In the genomic region with DNA sequence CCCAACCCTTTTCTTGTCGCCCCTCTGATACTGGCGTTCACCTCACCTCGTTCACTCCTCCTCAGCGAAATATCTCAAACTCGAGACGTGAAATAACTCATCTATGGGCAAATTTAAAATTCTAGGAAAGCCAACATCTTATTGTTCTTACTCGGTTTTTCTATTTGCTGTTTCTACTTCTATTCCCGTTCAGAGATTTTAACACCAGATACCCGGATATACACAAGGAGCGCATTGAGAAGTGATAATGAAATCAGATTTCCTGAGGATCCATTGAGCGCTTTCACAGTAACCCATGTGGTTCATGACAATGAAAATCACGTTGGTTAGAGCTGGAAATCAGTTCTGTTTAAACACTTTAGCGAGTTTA, we compare ENCODE assay signal across 8 mouse cellular contexts. TPM values are rescaled to one million over a fixed set of nuclear protein-coding genes. Genes with fewer than 3 reads are reported as not detected.
DNase-seq lines count a peak whose midpoint lies in the region; ATAC-seq and TF ChIP-seq lines count a peak whose summit lies in the region.

No protein-coding gene starts in this region.

- no peak for ATAC-seq in lung, embryonic 15.5 days (ENCODE audit: borderline replicate concordance, extremely low read depth, low FRiP score, low TSS enrichment)

- peak overlapping the region; percentile 68 for H3K4me3 ChIP-seq in lung, embryonic 15.5 days
- peak overlapping the region; percentile 93 for H3K4me3 ChIP-seq in embryonic facial prominence, embryonic 10.5 days
- H3K4me3 ChIP-seq in limb, embryonic 10.5 days: peak overlapping the region; percentile 74
- H3K4me3 ChIP-seq in small intestine, adult 2 months (ENCODE audit: low read depth, low read length): peak overlapping the region; percentile 79

- intact Hi-C loops in left cerebral cortex, postnatal 10 days (cut with DNase I): loop anchor here (5.0 kb wide), 1 partner anchor 65 kb away; a partner anchor contains a TSS

- H3K4me1 ChIP-seq in lung, embryonic 15.5 days: peaks cover 16% of the 10 kb centered on the region
- peaks cover 23% of the 10 kb centered on the region for H3K4me1 ChIP-seq in embryonic facial prominence, embryonic 10.5 days
- H3K4me1 ChIP-seq in limb, embryonic 10.5 days: peaks cover 16% of the 10 kb centered on the region
- peaks cover 15% of the 10 kb centered on the region for H3K4me1 ChIP-seq in small intestine, adult 2 months (ENCODE audit: control insufficient read depth, insufficient read depth, insufficient read length, low read length)

- H3K9ac ChIP-seq in lung, embryonic 15.5 days: peak overlapping the region; percentile 76

- H3K9me3 ChIP-seq in lung, embryonic 15.5 days: no peaks in the 10 kb centered on the region
- no peaks in the 10 kb centered on the region for H3K9me3 ChIP-seq in embryonic facial prominence, embryonic 10.5 days
- no peaks in the 10 kb centered on the region for H3K9me3 ChIP-seq in limb, embryonic 10.5 days (replicated peaks)

- H3K36me3 ChIP-seq in lung, embryonic 15.5 days: peaks cover 24% of the 10 kb centered on the region
- H3K36me3 ChIP-seq in embryonic facial prominence, embryonic 10.5 days (replicated peaks): peaks cover 33% of the 10 kb centered on the region
- peaks cover 33% of the 10 kb centered on the region for H3K36me3 ChIP-seq in limb, embryonic 10.5 days
- peaks cover 27% of the 10 kb centered on the region for H3K36me3 ChIP-seq in small intestine, adult 2 months (ENCODE audit: control insufficient read depth, insufficient read depth, low read length)

- under 1% methylated on average over 13 of the region's 13 CpGs for WGBS in lung, embryonic 15.5 days
- WGBS in embryonic facial prominence, embryonic 10.5 days: 1% methylated on average over 13 of the region's 13 CpGs
- WGBS in limb, embryonic 10.5 days: 2% methylated on average over 13 of the region's 13 CpGs
- under 1% methylated on average over 13 of the region's 13 CpGs for WGBS in small intestine, adult 2 months

- peak overlapping the region; percentile 77 for H3K4me2 ChIP-seq in lung, embryonic 15.5 days

- no peaks in the 10 kb centered on the region for H3K27me3 ChIP-seq in lung, embryonic 15.5 days
- no peaks in the 10 kb centered on the region for H3K27me3 ChIP-seq in embryonic facial prominence, embryonic 10.5 days (replicated peaks; ENCODE audit: low read depth, poor library complexity, severe bottlenecking)
- no peaks in the 10 kb centered on the region for H3K27me3 ChIP-seq in limb, embryonic 10.5 days (ENCODE audit: low read depth, poor library complexity, severe bottlenecking)
- H3K27me3 ChIP-seq in small intestine, adult 2 months (ENCODE audit: control insufficient read depth, insufficient read depth, low read length): no peaks in the 10 kb centered on the region

- TF ChIP-seq POLR2A in small intestine, adult 2 months (IDR thresholded peaks at IDR 0.05; ENCODE audit: low read depth, low read length): no peak

- no peak for TF ChIP-seq CTCF in small intestine, adult 2 months (IDR thresholded peaks at IDR 0.05; ENCODE audit: extremely low read depth, insufficient read length, insufficient replicate concordance, low read depth, low read length)

- peak overlapping the region; percentile 64 for H3K27ac ChIP-seq in lung, embryonic 15.5 days
- peak overlapping the region; percentile 93 for H3K27ac ChIP-seq in embryonic facial prominence, embryonic 10.5 days (replicated peaks)
- peak overlapping the region; percentile 89 for H3K27ac ChIP-seq in limb, embryonic 10.5 days
- peak overlapping the region; percentile 81 for H3K27ac ChIP-seq in small intestine, adult 2 months (ENCODE audit: insufficient read depth, low read depth, low read length)

- no peak for DNase-seq in lung, adult 18-20 months
- DNase-seq in embryonic facial prominence, embryonic 10.5 days (ENCODE audit: low spot score): no peak
- no peak for DNase-seq in limb, embryonic 10.5 days (ENCODE audit: low spot score)
- no peak for DNase-seq in adrenal gland, postnatal 25 days
- DNase-seq in left cerebral cortex, postnatal 10 days (ENCODE audit: extremely low spot score in 1 of 2, low spot score in 2 of 2): no peak
- no peak for DNase-seq in T-cell, adult 2 months (ENCODE audit: low spot score)

RNA-seq across cellular contexts. Expression of a gene that starts 0.7 kb away (rescaled TPM):
- polyA plus RNA-seq in lung, embryonic 15.5 days (2015; fragmentation: Nextera tagmentation; extraction: Ambion mirVana): 208 and 209 TPM in 2 replicates
- 248 and 251 TPM in 2 replicates for polyA plus RNA-seq in embryonic facial prominence, embryonic 10.5 days (2016; fragmentation: Nextera tagmentation; extraction: Ambion mirVana)
- polyA plus RNA-seq in limb, embryonic 10.5 days (2016; fragmentation: Nextera tagmentation; extraction: Ambion mirVana): 217 and 233 TPM in 2 replicates
- 45.2 and 85.5 TPM in 2 replicates for polyA plus RNA-seq in small intestine, adult 2 months (2012; rRNA removed)
- total RNA-seq in adrenal gland, postnatal 25 days (2021): 248 and 259 TPM in 2 replicates
- 100 to 1,000 TPM; 146 to 150 TPM for total RNA-seq in left cerebral cortex, postnatal 10 days (2021)

RNA-seq across cellular contexts. Expression of a gene that starts 38.0 kb away (rescaled TPM):
- 4.0 TPM in 2 replicates for polyA plus RNA-seq in lung, embryonic 15.5 days (2015; fragmentation: Nextera tagmentation; extraction: Ambion mirVana)
- 2.8 and 4.9 TPM in 2 replicates for polyA plus RNA-seq in embryonic facial prominence, embryonic 10.5 days (2016; fragmentation: Nextera tagmentation; extraction: Ambion mirVana)
- polyA plus RNA-seq in limb, embryonic 10.5 days (2016; fragmentation: Nextera tagmentation; extraction: Ambion mirVana): 3.2 and 5.5 TPM in 2 replicates
- polyA plus RNA-seq in small intestine, adult 2 months (2012; rRNA removed): 3.5 and 4.0 TPM in 2 replicates
- 1.00 and 1.9 TPM in 2 replicates for total RNA-seq in adrenal gland, postnatal 25 days (2021)
- 100 to 1,000 TPM; 220 to 233 TPM for total RNA-seq in left cerebral cortex, postnatal 10 days (2021)

RNA-seq across cellular contexts. Expression of a gene that starts 56.9 kb away (rescaled TPM):
- 36.8 and 37.8 TPM in 2 replicates for polyA plus RNA-seq in lung, embryonic 15.5 days (2015; fragmentation: Nextera tagmentation; extraction: Ambion mirVana)
- polyA plus RNA-seq in embryonic facial prominence, embryonic 10.5 days (2016; fragmentation: Nextera tagmentation; extraction: Ambion mirVana): 58.1 and 59.4 TPM in 2 replicates
- polyA plus RNA-seq in limb, embryonic 10.5 days (2016; fragmentation: Nextera tagmentation; extraction: Ambion mirVana): 52.0 and 63.6 TPM in 2 replicates
- 5.9 and 9.6 TPM in 2 replicates for polyA plus RNA-seq in small intestine, adult 2 months (2012; rRNA removed)
- 30.9 and 36.0 TPM in 2 replicates for total RNA-seq in adrenal gland, postnatal 25 days (2021)
- 10 to 100 TPM; 40.9 to 43.6 TPM for total RNA-seq in left cerebral cortex, postnatal 10 days (2021)

RNA-seq across cellular contexts. Expression of a gene that starts 57.0 kb away (rescaled TPM):
- polyA plus RNA-seq in lung, embryonic 15.5 days (2015; fragmentation: Nextera tagmentation; extraction: Ambion mirVana): 199 and 207 TPM in 2 replicates
- polyA plus RNA-seq in embryonic facial prominence, embryonic 10.5 days (2016; fragmentation: Nextera tagmentation; extraction: Ambion mirVana): 201 and 206 TPM in 2 replicates
- polyA plus RNA-seq in limb, embryonic 10.5 days (2016; fragmentation: Nextera tagmentation; extraction: Ambion mirVana): 216 and 220 TPM in 2 replicates
- 65.7 and 119 TPM in 2 replicates for polyA plus RNA-seq in small intestine, adult 2 months (2012; rRNA removed)
- total RNA-seq in adrenal gland, postnatal 25 days (2021): 313 and 358 TPM in 2 replicates
- 100 to 1,000 TPM; 216 to 217 TPM for total RNA-seq in left cerebral cortex, postnatal 10 days (2021)
